Mouse (Mus musculus): ENCODE measurements around the gene Gm10644. TPM values are rescaled to one million over a fixed set of nuclear protein-coding genes. Genes with fewer than 3 reads are reported as not detected.
A peak's percentile ranks its signal among the peaks of the same experiment; 100 is the strongest.

Gene Gm10644
- polyA plus RNA-seq, 1 experiment: 0.99 TPM

GRCm38 (mm10) chr8:83972150-83973120 lies 17.4 kb upstream of the Gm10644 start, which contains the start of gene Prkaca:
TSS of gene Prkaca (plus strand) at chr8:83972993.
- peak within 1 kb of the TSS; percentile 75 for H3K4me3 ChIP-seq (ENCODE audit: insufficient read depth, low read depth, low read length)
- H3K4me1 ChIP-seq (ENCODE audit: control insufficient read depth, insufficient read depth, insufficient read length, low read length): peaks cover 18% of the 10 kb centered on the region
- peak within 1 kb of the TSS; percentile 76 for H3K27ac ChIP-seq (replicated peaks; ENCODE audit: low read depth, low read length)

DNA sequence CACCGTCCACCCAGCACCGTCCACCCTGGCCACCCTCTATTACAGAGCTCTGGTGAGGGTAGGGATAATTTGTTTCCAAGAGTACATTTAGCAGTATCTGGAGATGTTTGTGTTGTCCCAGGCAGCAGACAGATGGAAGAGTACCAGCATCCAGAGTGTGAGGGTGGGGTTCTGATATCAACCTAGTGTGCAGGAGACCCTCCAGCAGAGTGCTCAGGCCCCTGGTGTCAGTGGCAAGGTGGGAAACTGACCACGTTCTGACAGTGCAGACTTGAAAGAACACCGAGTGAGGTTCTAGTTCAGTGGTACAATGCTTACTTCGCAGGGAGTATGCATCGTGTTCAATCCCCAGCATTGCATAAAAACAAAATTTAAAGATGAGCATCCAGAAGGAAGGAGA lies 16.7 kb upstream of the Gm10644 start:
- Histone ChIP-seq H3K4me3 (ENCODE audit: insufficient read depth, low read depth, low read length) (peak overlapping the region; percentile 59), H3K27ac (replicated peaks; ENCODE audit: low read depth, low read length) (peak overlapping the region; percentile 69), H3K4me1 (ENCODE audit: control insufficient read depth, insufficient read depth, insufficient read length, low read length) (peaks cover 11% of the 10 kb centered on the region)

DNA sequence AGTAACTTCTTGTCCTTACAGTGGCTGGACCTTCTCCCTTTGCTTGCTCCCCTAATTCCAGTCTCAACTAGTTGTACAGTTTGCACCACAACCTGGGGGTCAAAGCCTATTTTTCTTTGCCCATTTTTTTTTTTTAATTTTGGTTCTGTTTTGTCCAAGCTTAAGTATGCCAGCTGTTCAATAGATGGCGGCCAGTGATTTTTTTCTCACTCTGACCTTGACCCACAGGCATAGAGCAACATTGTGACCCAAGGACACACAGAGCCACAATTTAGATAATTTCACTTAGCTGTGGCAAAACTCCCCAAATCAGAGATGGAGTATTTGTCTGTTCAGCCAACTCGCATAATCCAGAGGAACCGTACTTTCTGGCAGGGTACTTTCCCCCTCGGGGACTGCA lies 16.1 kb upstream of the Gm10644 start:
- Histone ChIP-seq H3K4me1 (ENCODE audit: control insufficient read depth, insufficient read depth, insufficient read length, low read length) (peaks cover 8% of the 10 kb centered on the region), H3K27ac (replicated peaks; ENCODE audit: low read depth, low read length) (peak overlapping the region; percentile 69)

DNA sequence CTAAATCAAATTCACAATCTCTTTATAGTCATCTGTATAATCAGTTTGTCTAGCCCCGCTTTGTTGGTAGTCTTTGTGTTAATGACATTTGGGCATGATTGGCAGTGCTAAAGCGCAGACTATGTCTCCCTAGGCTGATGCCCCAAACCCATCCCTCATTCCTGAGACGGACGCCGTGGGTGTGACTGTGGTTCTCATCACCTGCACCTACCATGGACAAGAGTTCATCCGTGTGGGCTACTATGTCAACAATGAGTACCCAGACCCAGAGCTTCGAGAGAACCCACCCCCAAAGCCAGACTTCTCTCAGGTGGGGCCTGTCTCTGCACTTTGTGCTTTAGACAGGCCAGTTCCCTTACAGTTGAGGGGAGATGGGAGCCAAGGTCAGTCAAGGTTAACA lies 12.7 kb upstream of the Gm10644 start:
- peaks cover 8% of the 10 kb centered on the region; the same call in 1 of the 2 replicates for H3K4me1 ChIP-seq (ENCODE audit: control insufficient read depth, insufficient read depth, insufficient read length, low read length)
- no peak overlapping the region for H3K4me3 ChIP-seq (ENCODE audit: insufficient read depth, low read depth, low read length)
- no peak overlapping the region for H3K27ac ChIP-seq (replicated peaks; ENCODE audit: low read depth, low read length)

More for the DNA sequence above, 16.1 kb upstream of the Gm10644 start:
- no peak overlapping the region for H3K4me3 ChIP-seq (ENCODE audit: insufficient read depth, low read depth, low read length)

- peak overlapping the region; percentile 92 for H3K27ac ChIP-seq (replicated peaks; ENCODE audit: low read depth, low read length)
Measured at GRCm38 (mm10) chr8:83964015-83964765, 9.2 kb upstream of the Gm10644 start.

DNA sequence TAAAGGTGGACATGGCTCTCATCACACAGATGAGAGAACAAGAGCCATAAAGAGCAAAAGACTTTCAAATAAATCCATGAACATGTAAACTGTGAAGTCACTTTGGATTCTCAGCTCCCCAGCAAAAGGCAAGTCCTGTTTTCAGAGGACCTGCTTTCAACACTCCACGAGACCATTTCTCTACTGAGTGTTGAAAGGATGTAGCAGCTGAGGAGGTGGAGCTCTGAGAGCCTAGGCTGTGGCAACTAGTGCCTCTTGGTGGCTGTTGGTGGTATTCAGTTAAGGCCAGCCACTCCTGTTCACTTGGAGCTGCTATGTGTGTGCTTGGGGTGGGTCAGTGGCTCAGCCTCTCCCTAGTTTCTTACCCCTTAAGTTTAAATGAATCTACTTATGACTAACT lies 1.8 kb upstream of the Gm10644 start:
- H3K4me1 ChIP-seq (ENCODE audit: control insufficient read depth, insufficient read depth, insufficient read length, low read length): no peaks in the 10 kb centered on the region
- H3K27ac ChIP-seq (replicated peaks; ENCODE audit: low read depth, low read length): no peak overlapping the region
- no peak overlapping the region for H3K4me3 ChIP-seq (ENCODE audit: insufficient read depth, low read depth, low read length)

More at GRCm38 (mm10) chr8:83964015-83964765, 9.2 kb upstream of the Gm10644 start:
- H3K4me1 ChIP-seq (ENCODE audit: control insufficient read depth, insufficient read depth, insufficient read length, low read length): peaks cover 2% of the 10 kb centered on the region; the same call in 1 of the 2 replicates
- no peak overlapping the region for H3K4me3 ChIP-seq (ENCODE audit: insufficient read depth, low read depth, low read length)

DNA sequence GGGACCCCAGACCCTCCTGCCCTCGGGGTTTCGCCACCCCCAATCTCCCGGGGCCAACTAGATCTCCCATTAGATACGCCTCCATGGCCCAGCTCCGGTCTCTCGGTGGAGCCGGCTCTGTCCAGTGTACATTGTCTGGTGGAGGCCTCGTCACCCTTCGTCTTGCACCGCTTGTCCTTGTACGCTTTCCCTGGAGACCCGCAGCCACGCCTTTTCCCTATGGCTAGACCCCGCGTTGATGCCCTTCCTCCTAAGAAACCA lies 883 bp upstream of the Gm10644 start:
- H3K4me3 ChIP-seq (ENCODE audit: insufficient read depth, low read depth, low read length): peak overlapping the region; percentile 54
- no peaks in the 10 kb centered on the region for H3K4me1 ChIP-seq (ENCODE audit: control insufficient read depth, insufficient read depth, insufficient read length, low read length)
- no peak overlapping the region for H3K27ac ChIP-seq (replicated peaks; ENCODE audit: low read depth, low read length)

DNA sequence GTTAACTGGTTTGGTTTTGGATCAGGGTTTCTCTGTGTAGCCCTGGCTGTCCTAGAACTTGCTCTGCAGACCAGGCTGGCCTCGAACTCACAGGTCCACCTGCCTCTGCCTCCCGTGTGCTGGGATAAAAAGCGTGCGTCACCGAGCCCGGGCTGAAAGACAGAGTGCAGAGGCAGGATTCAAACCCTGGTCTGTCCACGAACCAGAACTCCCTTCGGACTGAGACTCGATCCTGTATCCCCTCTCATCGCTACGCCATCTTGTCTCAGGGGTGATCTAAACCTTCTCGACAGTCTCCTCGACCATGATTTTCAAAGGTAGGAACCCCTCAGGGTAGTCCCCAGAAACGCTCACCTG lies 278 bp downstream of the Gm10644 start:
- Histone ChIP-seq H3K4me1 (ENCODE audit: control insufficient read depth, insufficient read depth, insufficient read length, low read length) (no peaks in the 10 kb centered on the region), H3K4me3 (ENCODE audit: insufficient read depth, low read depth, low read length) (peak overlapping the region; percentile 61), H3K27ac (replicated peaks; ENCODE audit: low read depth, low read length) (no peak overlapping the region)

- Histone ChIP-seq H3K4me3 (ENCODE audit: insufficient read depth, low read depth, low read length) (no peak overlapping the region), H3K4me1 (ENCODE audit: control insufficient read depth, insufficient read depth, insufficient read length, low read length) (no peaks in the 10 kb centered on the region)
Measured at GRCm38 (mm10) chr8:83945540-83945939, 9.5 kb downstream of the Gm10644 start.

GRCm38 (mm10) chr8:83942446-83942845 lies 12.6 kb downstream of the Gm10644 start:
- Histone ChIP-seq H3K4me1 (ENCODE audit: control insufficient read depth, insufficient read depth, insufficient read length, low read length) (no peaks in the 10 kb centered on the region), H3K27ac (replicated peaks; ENCODE audit: low read depth, low read length) (no peak overlapping the region), H3K4me3 (ENCODE audit: insufficient read depth, low read depth, low read length) (no peak overlapping the region)

More at GRCm38 (mm10) chr8:83945540-83945939, 9.5 kb downstream of the Gm10644 start:
- H3K27ac ChIP-seq (replicated peaks; ENCODE audit: low read depth, low read length): no peak overlapping the region

- H3K4me1 ChIP-seq (ENCODE audit: control insufficient read depth, insufficient read depth, insufficient read length, low read length): no peaks in the 10 kb centered on the region
- H3K27ac ChIP-seq (replicated peaks; ENCODE audit: low read depth, low read length): no peak overlapping the region
- H3K4me3 ChIP-seq (ENCODE audit: insufficient read depth, low read depth, low read length): no peak overlapping the region
Measured at GRCm38 (mm10) chr8:83941066-83941677, 13.8 kb downstream of the Gm10644 start.

DNA sequence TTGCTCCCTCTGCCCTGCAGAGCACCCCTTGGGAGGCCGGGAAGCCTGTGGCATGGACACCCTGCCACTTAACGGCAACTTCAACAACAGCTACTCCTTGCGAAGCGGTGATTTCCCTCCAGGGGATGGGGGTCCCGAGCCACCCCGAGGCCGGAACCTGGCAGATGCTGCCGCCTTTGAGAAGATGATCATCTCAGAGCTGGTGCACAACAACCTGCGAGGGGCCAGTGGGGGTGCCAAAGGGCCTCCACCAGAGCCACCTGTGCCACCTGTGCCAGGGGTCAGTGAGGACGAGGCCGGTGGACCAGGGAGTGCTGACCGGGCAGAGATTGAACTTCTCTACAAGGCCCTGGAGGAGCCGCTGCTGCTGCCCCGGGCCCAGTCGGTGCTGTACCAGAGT lies 16.7 kb downstream of the Gm10644 start:
- H3K4me1 ChIP-seq (ENCODE audit: control insufficient read depth, insufficient read depth, insufficient read length, low read length): no peaks in the 10 kb centered on the region
- H3K27ac ChIP-seq (replicated peaks; ENCODE audit: low read depth, low read length): no peak overlapping the region
- no peak overlapping the region for H3K4me3 ChIP-seq (ENCODE audit: insufficient read depth, low read depth, low read length)

GRCm38 (mm10) chr8:83937645-83938044 lies 17.4 kb downstream of the Gm10644 start:
- Histone ChIP-seq H3K4me1 (ENCODE audit: control insufficient read depth, insufficient read depth, insufficient read length, low read length) (no peaks in the 10 kb centered on the region), H3K4me3 (ENCODE audit: insufficient read depth, low read depth, low read length) (no peak overlapping the region)

GRCm38 (mm10) chr8:83935435-83935834 lies 19.6 kb downstream of the Gm10644 start:
- Histone ChIP-seq H3K27ac (replicated peaks; ENCODE audit: low read depth, low read length) (no peak overlapping the region), H3K4me3 (ENCODE audit: insufficient read depth, low read depth, low read length) (no peak overlapping the region), H3K4me1 (ENCODE audit: control insufficient read depth, insufficient read depth, insufficient read length, low read length) (no peaks in the 10 kb centered on the region)

More at GRCm38 (mm10) chr8:83937645-83938044, 17.4 kb downstream of the Gm10644 start:
- no peak overlapping the region for H3K27ac ChIP-seq (replicated peaks; ENCODE audit: low read depth, low read length)

DNA sequence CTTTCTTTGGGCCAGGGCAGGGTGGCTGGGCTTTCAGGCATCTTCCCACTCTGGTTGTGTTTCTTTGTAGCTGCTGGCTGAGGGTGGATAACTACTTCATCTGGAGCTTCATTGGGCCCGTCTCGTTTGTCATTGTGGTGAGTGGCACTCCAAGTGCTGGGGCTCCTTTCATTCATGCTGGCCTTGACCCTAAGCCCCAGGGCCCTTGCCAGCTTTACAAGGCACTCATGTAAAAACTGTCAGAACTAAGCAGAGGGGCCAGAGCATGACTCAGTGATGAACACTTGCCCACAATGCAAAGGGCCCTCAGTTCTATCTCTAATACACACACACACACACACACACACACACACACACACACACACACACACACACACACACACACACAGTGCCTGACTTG lies 20.0 kb downstream of the Gm10644 start:
- Histone ChIP-seq H3K4me3 (ENCODE audit: insufficient read depth, low read depth, low read length) (no peak overlapping the region), H3K4me1 (ENCODE audit: control insufficient read depth, insufficient read depth, insufficient read length, low read length) (no peaks in the 10 kb centered on the region), H3K27ac (replicated peaks; ENCODE audit: low read depth, low read length) (no peak overlapping the region)
